Mouse (Mus musculus): ENCODE data around the gene Paics. TPM values are rescaled to one million over a fixed set of nuclear protein-coding genes. Genes with fewer than 3 reads are reported as not detected.
"Not testable (repeated sequence)": the region's sequence is repeated elsewhere in the genome, so short reads cannot be mapped to it uniquely, and the experiment has no call there.

The Paics gene
- 208 and 244 TPM in 2 replicates for polyA plus RNA-seq (2015; fragmentation: Nextera tagmentation; extraction: Ambion mirVana)

GRCm38 (mm10) chr5:76951106-76952027 lies at the start of gene Paics, which contains the start of gene Ppat:
TSS of gene Paics (plus strand) at chr5:76951307.
TSS of gene Ppat (minus strand) at chr5:76951578.
- H3K4me2 ChIP-seq: peak within 1 kb of the TSS; percentile 93
- H3K27ac ChIP-seq: peak within 1 kb of the TSS; percentile 95
- under 1% methylated on average over 81 of the region's 81 CpGs for WGBS
- ATAC-seq (replicated peaks; ENCODE audit: insufficient number of reproducible peaks, insufficient read depth, low FRiP score, low read depth): peak; percentile 97
- no peaks in the 10 kb centered on the region for H3K9me3 ChIP-seq (replicated peaks)
- peak within 1 kb of the TSS; percentile 93 for H3K4me3 ChIP-seq
- H3K9ac ChIP-seq: peak within 1 kb of the TSS; percentile 84
- no peaks in the 10 kb centered on the region for H3K27me3 ChIP-seq
- H3K4me1 ChIP-seq (replicated peaks): peaks cover 53% of the 10 kb centered on the region
- peaks cover 4% of the 10 kb centered on the region for H3K36me3 ChIP-seq

- Histone ChIP-seq H3K36me3 (0 out of 2 replicates have a peak, but pooled peaks cover 3% of the 10 kb centered on the region), H3K4me3 (no peak overlapping the region), H3K4me1 (replicated peaks) (peaks cover 10% of the 10 kb centered on the region; the same call in 1 of the 2 replicates), H3K9ac (no peak overlapping the region), H3K4me2 (no peak overlapping the region), H3K9me3 (replicated peaks) (no peaks in the 10 kb centered on the region), H3K27me3 (no peaks in the 10 kb centered on the region), H3K27ac (no peak overlapping the region)
- WGBS: 36% methylated on average over 4 of the region's 4 CpGs
- no peak for ATAC-seq (replicated peaks; ENCODE audit: insufficient number of reproducible peaks, insufficient read depth, low FRiP score, low read depth)
These were observed 49.0 kb upstream of the Paics start for GRCm38 (mm10) chr5:76902131-76902530.

- H3K4me1 ChIP-seq (replicated peaks): peaks cover 10% of the 10 kb centered on the region; the same call in 1 of the 2 replicates
- peak overlapping the region; percentile 93 for H3K27ac ChIP-seq
- H3K36me3 ChIP-seq: 0 out of 2 replicates have a peak, but pooled peaks cover 3% of the 10 kb centered on the region
- WGBS: under 1% methylated on average over 19 of the region's 19 CpGs
- peak overlapping the region; percentile 82 for H3K9ac ChIP-seq
- peak overlapping the region; percentile 72 for H3K4me3 ChIP-seq
- no peaks in the 10 kb centered on the region for H3K9me3 ChIP-seq (replicated peaks)
- ATAC-seq (replicated peaks; ENCODE audit: insufficient number of reproducible peaks, insufficient read depth, low FRiP score, low read depth): no peak
- H3K4me2 ChIP-seq: peak overlapping the region; percentile 79
- H3K27me3 ChIP-seq: no peaks in the 10 kb centered on the region
These were observed 46.2 kb upstream of the Paics start for GRCm38 (mm10) chr5:76904713-76905404.

- peak within 1 kb of the TSS; percentile 72 for H3K4me3 ChIP-seq
- under 1% methylated on average over 47 of the region's 47 CpGs for WGBS
- peak within 1 kb of the TSS; percentile 82 for H3K9ac ChIP-seq
- H3K9me3 ChIP-seq (replicated peaks): no peaks in the 10 kb centered on the region
- no peaks in the 10 kb centered on the region for H3K27me3 ChIP-seq
- H3K27ac ChIP-seq: peak within 1 kb of the TSS; percentile 93
- H3K36me3 ChIP-seq: no peaks in the 10 kb centered on the region
- peaks cover 10% of the 10 kb centered on the region; the same call in 1 of the 2 replicates for H3K4me1 ChIP-seq (replicated peaks)
- ATAC-seq (replicated peaks; ENCODE audit: insufficient number of reproducible peaks, insufficient read depth, low FRiP score, low read depth): peak; percentile 94
- peak within 1 kb of the TSS; percentile 79 for H3K4me2 ChIP-seq
These were observed 45.5 kb upstream of the Paics start, which contains the start of gene Aasdh for GRCm38 (mm10) chr5:76905405-76906154. TSS of gene Aasdh (minus strand) at chr5:76905514.

- no peak for ATAC-seq (replicated peaks; ENCODE audit: insufficient number of reproducible peaks, insufficient read depth, low FRiP score, low read depth)
- Histone ChIP-seq H3K9ac (peak overlapping the region; percentile 82), H3K27me3 (no peaks in the 10 kb centered on the region), H3K4me1 (replicated peaks) (peaks cover 10% of the 10 kb centered on the region; the same call in 1 of the 2 replicates), H3K4me2 (peak overlapping the region; percentile 79), H3K36me3 (no peaks in the 10 kb centered on the region), H3K27ac (peak overlapping the region; percentile 93), H3K9me3 (replicated peaks) (no peaks in the 10 kb centered on the region), H3K4me3 (peak overlapping the region; percentile 72)
- WGBS: 37% methylated on average over 3 of the region's 3 CpGs
These were observed 45.0 kb upstream of the Paics start for GRCm38 (mm10) chr5:76906155-76906499.

GRCm38 (mm10) chr5:76910807-76911206 lies 40.3 kb upstream of the Paics start:
- no peak for ATAC-seq (replicated peaks; ENCODE audit: insufficient number of reproducible peaks, insufficient read depth, low FRiP score, low read depth)
- no peaks in the 10 kb centered on the region for H3K27me3 ChIP-seq
- H3K9me3 ChIP-seq (replicated peaks): no peaks in the 10 kb centered on the region
- no peak overlapping the region for H3K27ac ChIP-seq
- peaks cover 6% of the 10 kb centered on the region; the same call in 1 of the 2 replicates for H3K4me1 ChIP-seq (replicated peaks)
- H3K4me2 ChIP-seq: no peak overlapping the region
- H3K9ac ChIP-seq: no peak overlapping the region
- H3K4me3 ChIP-seq: no peak overlapping the region
- WGBS: 70% methylated on average over 3 of the region's 3 CpGs
- peaks cover 14% of the 10 kb centered on the region; the same call in 1 of the 2 replicates for H3K36me3 ChIP-seq

GRCm38 (mm10) chr5:76912522-76912921 lies 38.6 kb upstream of the Paics start:
- H3K27ac ChIP-seq; ATAC-seq (replicated peaks; ENCODE audit: insufficient number of reproducible peaks, insufficient read depth, low FRiP score, low read depth); H3K4me2 ChIP-seq; H3K4me3 ChIP-seq; H3K9ac ChIP-seq; H3K4me1 ChIP-seq (replicated peaks); H3K27me3 ChIP-seq; H3K9me3 ChIP-seq (replicated peaks): not testable (repeated sequence)
- peaks cover 17% of the 10 kb centered on the region; the same call in 1 of the 2 replicates for H3K36me3 ChIP-seq
- WGBS: 91% methylated on average over 5 of the region's 5 CpGs

- ATAC-seq (replicated peaks; ENCODE audit: insufficient number of reproducible peaks, insufficient read depth, low FRiP score, low read depth): no peak
- H3K9ac ChIP-seq: no peak overlapping the region
- no peaks in the 10 kb centered on the region for H3K27me3 ChIP-seq
- no peak overlapping the region for H3K4me3 ChIP-seq
- 87% methylated on average over 4 of the region's 4 CpGs for WGBS
- H3K4me1 ChIP-seq (replicated peaks): peaks cover 4% of the 10 kb centered on the region; the same call in 1 of the 2 replicates
- H3K27ac ChIP-seq: no peak overlapping the region
- no peak overlapping the region for H3K4me2 ChIP-seq
- no peaks in the 10 kb centered on the region for H3K9me3 ChIP-seq (replicated peaks)
- peaks cover 63% of the 10 kb centered on the region for H3K36me3 ChIP-seq
These were observed 28.3 kb upstream of the Paics start for GRCm38 (mm10) chr5:76922833-76923232.

GRCm38 (mm10) chr5:76923428-76923827 lies 27.7 kb upstream of the Paics start:
- H3K4me2 ChIP-seq: no peak overlapping the region
- H3K9me3 ChIP-seq (replicated peaks): no peaks in the 10 kb centered on the region
- 0 out of 2 replicates have a peak overlapping the region, but pooled peaks have one; percentile 26 for H3K27ac ChIP-seq
- 70% methylated on average over 13 of the region's 13 CpGs for WGBS
- no peak overlapping the region for H3K9ac ChIP-seq
- peaks cover 57% of the 10 kb centered on the region for H3K36me3 ChIP-seq
- peaks cover 10% of the 10 kb centered on the region for H3K4me1 ChIP-seq (replicated peaks)
- no peaks in the 10 kb centered on the region for H3K27me3 ChIP-seq
- no peak overlapping the region for H3K4me3 ChIP-seq
- ATAC-seq (replicated peaks; ENCODE audit: insufficient number of reproducible peaks, insufficient read depth, low FRiP score, low read depth): peak; percentile 43; the same call in 1 of the 2 replicates

GRCm38 (mm10) chr5:76924296-76924695 lies 26.8 kb upstream of the Paics start:
- Histone ChIP-seq H3K36me3 (peaks cover 50% of the 10 kb centered on the region), H3K27ac (no peak overlapping the region), H3K4me2 (no peak overlapping the region), H3K9me3 (replicated peaks) (no peaks in the 10 kb centered on the region), H3K27me3 (no peaks in the 10 kb centered on the region), H3K9ac (no peak overlapping the region), H3K4me3 (no peak overlapping the region), H3K4me1 (replicated peaks) (peaks cover 17% of the 10 kb centered on the region)
- WGBS: 90% methylated on average over 1 of the region's 1 CpGs
- ATAC-seq (replicated peaks; ENCODE audit: insufficient number of reproducible peaks, insufficient read depth, low FRiP score, low read depth): no peak

Measured in heart, embryonic 15.5 days (tissue).